Mouse (Mus musculus) heart, embryonic 16.5 days (tissue): ENCODE measurements around the gene Pnkd. TPM values are rescaled to one million over a fixed set of nuclear protein-coding genes. Genes with fewer than 3 reads are reported as not detected.

ENCODE experiments used
- microRNA counts: library from miRNA; unstranded; fragments of <30 nt; microRNA quantifications from one replicate; lab custom pipeline; 2016
- microRNA-seq: library from miRNA; unstranded; fragments of <30 nt; microRNA quantifications from one replicate; pipeline ENCODE4, GENCODE M21; 2017
- polyA plus RNA-seq: library from polyadenylated mRNA; unstranded; fragments of >200 nt; fragmentation: Nextera tagmentation; extraction: Ambion mirVana; gene quantifications from 2 replicates; pipeline ENCODE4 v1.2.1, GENCODE M21; 2015

Pnkd gene
- polyA plus RNA-seq, 1 experiment from 2014 or later, result 324 TPM

MicroRNA genes within 50 kb of the gene (microRNA counts, 519-probe panel; counts per million panel counts)
- microRNA mmu-miR-26b (lab: Ali Mortazavi, UCI), result 3,112 counts per million, percentile 82 among the panel's probes with 10 or more counts

Small RNAs within 50 kb of the gene (microRNA-seq; reads per million reads assigned to microRNA genes)
- 39,730 reads per million, percentile 98 among the genes with 10 or more reads in this experiment for gene Mir26b

Other genes with a start within 250 kb of the Pnkd start
- gene Tns1, start 160.5 kb upstream of the Pnkd start, polyA plus RNA-seq, result 120 and 144 TPM in 2 replicates
- gene Rufy4, start 159.4 kb upstream of the Pnkd start, polyA plus RNA-seq, result 0.45 and 0.91 TPM in 2 replicates
- 0.19 and 0.41 TPM in 2 replicates for gene Cxcr2, start 130.9 kb upstream of the Pnkd start, polyA plus RNA-seq
- not detected in 2 replicates for gene Cxcr1, start 90.3 kb upstream of the Pnkd start, polyA plus RNA-seq
- gene Arpc2, start 48.8 kb upstream of the Pnkd start, polyA plus RNA-seq, result 415 and 472 TPM in 2 replicates
- gene Gpbar1, start 6.4 kb upstream of the Pnkd start, polyA plus RNA-seq, result 0.22 and 0.30 TPM in 2 replicates
- gene Aamp, start 192 bp upstream of the Pnkd start, polyA plus RNA-seq, result 214 and 223 TPM in 2 replicates
- 51.2 and 51.4 TPM in 2 replicates for gene Tmbim1, start 20.7 kb downstream of the Pnkd start, polyA plus RNA-seq
- 0.62 and 1.1 TPM in 2 replicates for gene Catip, start 77.2 kb downstream of the Pnkd start, polyA plus RNA-seq
- 3.4 and 4.3 TPM in 2 replicates for gene Slc11a1, start 90.3 kb downstream of the Pnkd start, polyA plus RNA-seq
- gene Ctdsp1, start 106.6 kb downstream of the Pnkd start, polyA plus RNA-seq, result 64.6 and 66.7 TPM in 2 replicates
- gene Vil1, start 124.4 kb downstream of the Pnkd start, polyA plus RNA-seq, result 0.37 and 1.7 TPM in 2 replicates
- 28.3 and 32.1 TPM in 2 replicates for gene Cnot9, start 221.1 kb downstream of the Pnkd start, polyA plus RNA-seq